Comparison of ENCODE assay signal across 10 mouse cellular contexts in genomic region chr4:120692717-120693116, GRCm38 (mm10). TPM values are rescaled to one million over a fixed set of nuclear protein-coding genes. Genes with fewer than 3 reads are reported as not detected.
DNase-seq lines count a peak whose midpoint lies in the region; ATAC-seq and TF ChIP-seq lines count a peak whose summit lies in the region.
"Had no signal": no experiment of that assay in that cellular context is flagged by ENCODE, and none has a peak within 500 bp of the region (broad histone marks: within the 10 kb centered on the region; RNA-seq: fewer than 3 reads in every experiment).

No protein-coding gene starts in this region.

- no peak overlapping the region for H3K4me3 ChIP-seq in forebrain, embryonic 11.5 days (ENCODE audit: low read depth, low read length)
- no peak overlapping the region for H3K4me3 ChIP-seq in forebrain, embryonic 13.5 days
- no peak overlapping the region for H3K4me3 ChIP-seq in limb, embryonic 14.5 days (replicated peaks; ENCODE audit: low read length)
- H3K4me3 ChIP-seq: heart, embryonic 13.5 days; megakaryocyte, embryonic 14.5 days had no signal

- WGBS in forebrain, embryonic 11.5 days = 36% methylated on average over 10 of the region's 10 CpGs
- WGBS in forebrain, embryonic 13.5 days = 36% methylated on average over 10 of the region's 10 CpGs
- WGBS in limb, embryonic 14.5 days = 37% methylated on average over 10 of the region's 10 CpGs

- no peak for TF ChIP-seq POLR2A in limb, embryonic 14.5 days (IDR thresholded peaks at IDR 0.05; ENCODE audit: borderline replicate concordance, extremely low read depth, insufficient read depth, insufficient read length)

- no peaks in the 10 kb centered on the region for H3K36me3 ChIP-seq in forebrain, embryonic 11.5 days (ENCODE audit: control insufficient read depth, insufficient read depth, low read length)
- no peaks in the 10 kb centered on the region for H3K36me3 ChIP-seq in forebrain, embryonic 13.5 days (ENCODE audit: poor library complexity, severe bottlenecking)
- peaks cover 3% of the 10 kb centered on the region; the same call in 1 of the 2 replicates for H3K36me3 ChIP-seq in limb, embryonic 14.5 days (ENCODE audit: control insufficient read depth, insufficient read depth, low read length)
- no peaks in the 10 kb centered on the region for H3K36me3 ChIP-seq in splenic B cell, adult 2 months (ENCODE audit: control insufficient read depth, insufficient read depth, low read length, poor library complexity, severe bottlenecking)
- H3K36me3 ChIP-seq: heart, embryonic 13.5 days had no signal

- H3K4me1 ChIP-seq in forebrain, embryonic 11.5 days (replicated peaks; ENCODE audit: control insufficient read depth, insufficient read depth, low read length) = no peaks in the 10 kb centered on the region; the same call in 1 of the 2 replicates
- H3K4me1 ChIP-seq in forebrain, embryonic 13.5 days = no peaks in the 10 kb centered on the region
- no peaks in the 10 kb centered on the region for H3K4me1 ChIP-seq in limb, embryonic 14.5 days (ENCODE audit: control insufficient read depth, insufficient read depth, low read length)

- intact Hi-C loops in heart, postnatal 14 days (cut with DNase I) = loop anchor here (5.0 kb wide), 1 partner anchor 195 kb away; no protein-coding TSS in a partner anchor

- no peak for ATAC-seq in forebrain, embryonic 11.5 days (replicated peaks; ENCODE audit: low FRiP score)
- no peak for ATAC-seq in forebrain, embryonic 13.5 days
- no peak for ATAC-seq in limb, embryonic 14.5 days (ENCODE audit: low FRiP score, low read depth)

- H3K4me2 ChIP-seq in forebrain, embryonic 11.5 days (ENCODE audit: low read depth, low read length, severe bottlenecking) = no peak overlapping the region
- H3K4me2 ChIP-seq in forebrain, embryonic 13.5 days = no peak overlapping the region
- no peak overlapping the region for H3K4me2 ChIP-seq in limb, embryonic 14.5 days (replicated peaks; ENCODE audit: low read depth, low read length, severe bottlenecking)
- H3K4me2 ChIP-seq: heart, embryonic 13.5 days had no signal

- H3K27ac ChIP-seq in forebrain, embryonic 11.5 days (ENCODE audit: low read depth, low read length) = no peak overlapping the region
- no peak overlapping the region for H3K27ac ChIP-seq in forebrain, embryonic 13.5 days
- H3K27ac ChIP-seq in limb, embryonic 14.5 days (replicated peaks; ENCODE audit: low read depth, low read length) = no peak overlapping the region
- H3K27ac ChIP-seq: heart, embryonic 13.5 days had no signal

- no peaks in the 10 kb centered on the region for H3K9me3 ChIP-seq in forebrain, embryonic 11.5 days (ENCODE audit: control insufficient read depth, low read length)
- no peaks in the 10 kb centered on the region for H3K9me3 ChIP-seq in forebrain, embryonic 13.5 days (replicated peaks)
- H3K9me3 ChIP-seq in limb, embryonic 14.5 days (ENCODE audit: control insufficient read depth, low read length) = no peaks in the 10 kb centered on the region
- H3K9me3 ChIP-seq: heart, embryonic 13.5 days; megakaryocyte, embryonic 14.5 days had no signal

- DNase-seq in forebrain, embryonic 11.5 days (ENCODE audit: low spot score) = peak; percentile 69
- DNase-seq in right cerebral cortex, adult 18-20 months = peak; percentile 49
- no peak for DNase-seq in right cerebral cortex, postnatal 36 days (ENCODE audit: low spot score in 2 of 2)
- peak; percentile 61 to 64 for DNase-seq in cerebellum, adult 18-20 months
- DNase-seq in heart, postnatal 14 days = peak; percentile 44 to 77
- peak; percentile 35 for DNase-seq in limb, embryonic 14.5 days (ENCODE audit: low spot score)
- DNase-seq in splenic B cell, adult 2 months (ENCODE audit: low read depth, low spot score) = peak; percentile 33

- no peak overlapping the region for H3K9ac ChIP-seq in forebrain, embryonic 11.5 days (ENCODE audit: low read length)
- no peak overlapping the region for H3K9ac ChIP-seq in forebrain, embryonic 13.5 days
- no peak overlapping the region for H3K9ac ChIP-seq in limb, embryonic 14.5 days (ENCODE audit: low read depth, low read length, severe bottlenecking)
- H3K9ac ChIP-seq: heart, embryonic 13.5 days had no signal

- H3K27me3 ChIP-seq in forebrain, embryonic 11.5 days (ENCODE audit: control insufficient read depth, insufficient read depth, low read length) = peaks cover 6% of the 10 kb centered on the region
- H3K27me3 ChIP-seq in forebrain, embryonic 13.5 days = peaks cover 13% of the 10 kb centered on the region
- H3K27me3 ChIP-seq in limb, embryonic 14.5 days (ENCODE audit: control insufficient read depth, insufficient read depth, low read length) = no peaks in the 10 kb centered on the region
- no peaks in the 10 kb centered on the region; the same call in 1 of the 2 replicates for H3K27me3 ChIP-seq in splenic B cell, adult 2 months (ENCODE audit: control insufficient read depth, insufficient read depth, low read length, poor library complexity, severe bottlenecking)

RNA-seq across cellular contexts. Expression of gene Cited4, which starts 26.3 kb away (rescaled TPM):
- 10.8 and 12.4 TPM in 2 replicates for polyA plus RNA-seq in forebrain, embryonic 11.5 days (2014; fragmentation: Nextera tagmentation; extraction: Ambion mirVana)
- polyA plus RNA-seq in forebrain, embryonic 13.5 days (2015; fragmentation: Nextera tagmentation; extraction: Ambion mirVana) = 0.44 and 0.84 TPM in 2 replicates
- total RNA-seq in heart, postnatal 14 days (2021) = 10 to 100 TPM; 57.5 to 61.8 TPM
- polyA plus RNA-seq in limb, embryonic 14.5 days (2012; rRNA removed) = 2.7 and 3.4 TPM in 2 replicates
- polyA plus RNA-seq in limb, embryonic 14.5 days (2014; fragmentation: Nextera tagmentation; extraction: Ambion mirVana) = 3.9 and 4.1 TPM in 2 replicates

RNA-seq across cellular contexts. Expression of gene Kcnq4, which starts 55.7 kb away (rescaled TPM):
- 2.6 and 3.0 TPM in 2 replicates for polyA plus RNA-seq in forebrain, embryonic 11.5 days (2014; fragmentation: Nextera tagmentation; extraction: Ambion mirVana)
- 3.4 and 4.0 TPM in 2 replicates for polyA plus RNA-seq in forebrain, embryonic 13.5 days (2015; fragmentation: Nextera tagmentation; extraction: Ambion mirVana)
- 1 to 10 TPM; 2.8 to 4.0 TPM for total RNA-seq in heart, postnatal 14 days (2021)
- polyA plus RNA-seq in limb, embryonic 14.5 days (2012; rRNA removed) = 8.5 and 9.9 TPM in 2 replicates
- polyA plus RNA-seq in limb, embryonic 14.5 days (2014; fragmentation: Nextera tagmentation; extraction: Ambion mirVana) = 4.0 and 4.3 TPM in 2 replicates

Comparison
In these comparisons a context has a peak if more than half of its experiments do, and no peak if none do; other contexts are left out.
1. DNase-seq: peak in forebrain, embryonic 11.5 days (single experiment), right cerebral cortex, adult 18-20 months (single experiment), cerebellum, adult 18-20 months (2 of 2), heart, postnatal 14 days (2 of 2), limb, embryonic 14.5 days (single experiment) and splenic B cell, adult 2 months (single experiment); none in right cerebral cortex, postnatal 36 days (0 of 2).